Mouse (Mus musculus) inflammation-experienced regulatory T-cells, adult 16 weeks (primary cell): ENCODE results near the gene Rad9b. TPM values are rescaled to one million over a fixed set of nuclear protein-coding genes. Genes with fewer than 3 reads are reported as not detected.

Experiments used
- polyA plus RNA-seq: library from polyadenylated mRNA; unstranded; fragments of 100-300 nt; shearing (Covaris generic); gene quantifications from one replicate; pipeline ENCODE4 v1.2.1, GENCODE M21; 2017

Gene Rad9b
- 7.2 TPM for polyA plus RNA-seq

DNA sequence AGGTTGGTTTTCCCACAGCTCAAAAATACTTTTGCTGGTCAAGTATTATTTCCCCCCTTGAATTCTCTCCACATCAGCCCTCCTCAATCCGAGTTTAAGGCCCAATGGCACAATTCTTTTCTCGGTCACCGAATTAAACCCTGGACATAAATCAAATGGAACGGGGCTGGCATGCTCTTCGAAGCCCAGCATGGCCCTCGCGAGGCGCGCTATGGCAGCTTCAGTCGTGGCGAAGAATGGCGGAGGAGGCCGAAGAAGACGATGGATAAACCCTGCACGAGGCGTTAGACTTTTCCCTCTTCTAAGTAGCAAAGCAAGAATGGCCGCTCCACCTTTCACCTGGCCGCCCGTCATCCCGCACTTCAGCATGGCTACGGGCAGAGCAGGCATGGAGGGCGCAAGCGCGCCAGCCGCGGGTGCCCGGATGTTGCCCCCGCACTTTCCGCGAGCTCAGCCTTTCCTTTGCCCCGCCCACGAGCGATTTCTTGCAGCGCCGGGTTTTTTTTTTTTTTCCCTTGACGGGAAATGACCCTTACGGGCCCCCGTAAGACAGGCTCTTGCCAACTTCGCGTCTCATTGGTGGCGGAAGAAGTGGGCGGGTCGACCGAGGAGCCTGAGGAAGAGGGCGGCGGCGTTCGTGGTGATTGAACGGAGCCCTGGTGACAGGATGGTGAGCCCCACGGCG lies at the start of gene Rad9b, which contains the start of gene Vps29:
Gene Rad9b (minus strand): TSS at position 427 of the 685 bp plus-strand sequence.
Gene Vps29 (plus strand): TSS at position 563 of the 685 bp plus-strand sequence.

GRCm38 (mm10) chr5:122391786-122392180 lies 37.8 kb upstream of the Rad9b start, which contains the start of gene Arpc3:
TSS of gene Arpc3 (plus strand) at chr5:122391878.

DNA sequence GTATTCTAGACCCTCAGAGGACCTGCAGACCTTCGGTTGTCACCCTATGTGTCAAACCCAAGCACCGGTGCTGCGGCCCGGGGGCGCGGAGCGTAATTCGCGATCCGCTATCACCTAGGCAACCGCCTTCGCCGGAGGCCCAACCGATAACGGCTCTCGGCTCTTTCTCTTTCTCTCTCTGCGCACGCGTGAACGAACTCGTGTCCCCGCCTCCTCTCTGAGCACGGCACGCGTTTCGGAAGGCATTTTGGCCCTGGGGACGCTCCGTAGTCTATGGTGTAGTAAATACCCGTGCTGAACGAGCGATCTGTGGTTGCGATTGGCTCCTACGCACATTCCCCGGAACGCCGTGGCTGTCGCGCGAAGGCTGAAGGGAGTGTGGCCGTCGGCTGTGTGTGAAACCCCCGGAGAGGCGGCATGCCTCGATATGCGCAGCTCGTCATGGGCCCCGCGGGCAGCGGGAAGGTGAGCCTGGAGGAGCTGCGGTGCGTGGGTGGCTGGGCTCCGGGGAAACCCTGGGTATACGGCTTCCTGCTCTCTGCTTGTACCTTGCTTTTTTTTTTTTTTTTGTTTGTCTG lies 18.2 kb upstream of the Rad9b start, which contains the start of gene Fam216a:
Gene Fam216a (minus strand): TSS at position 173 of the 578 bp plus-strand sequence.

GRCm38 (mm10) chr5:122371591-122372191 lies 17.7 kb upstream of the Rad9b start, which contains the start of gene Gpn3:
TSS of gene Gpn3 (plus strand) at chr5:122371876.

GRCm38 (mm10) chr5:122284183-122285028 lies 69.6 kb downstream of the Rad9b start, which contains the start of gene Pptc7:
TSS of gene Pptc7 (plus strand) at chr5:122284365.

Other genes starting within 250 kb of the Rad9b start
- 0.45 TPM for gene Ccdc63, start 213.4 kb downstream of the Rad9b start, polyA plus RNA-seq
- gene Ppp1cc, start 196.0 kb downstream of the Rad9b start, polyA plus RNA-seq, result 82.9 TPM
- 120 TPM for gene Hvcn1, start 147.4 kb downstream of the Rad9b start, polyA plus RNA-seq
- gene Tctn1, start 89.8 kb downstream of the Rad9b start, polyA plus RNA-seq, result 2.3 TPM
- gene Pptc7, start 69.9 kb downstream of the Rad9b start, polyA plus RNA-seq, result 13.1 TPM
- gene Vps29, start 136 bp upstream of the Rad9b start, polyA plus RNA-seq, result 166 TPM
- gene Gpn3, start 17.6 kb upstream of the Rad9b start, polyA plus RNA-seq, result 84.7 TPM
- gene Fam216a, start 18.1 kb upstream of the Rad9b start, polyA plus RNA-seq, result 22.2 TPM
- gene Arpc3, start 37.6 kb upstream of the Rad9b start, polyA plus RNA-seq, result 499 TPM
- 42.2 TPM for gene Anapc7, start 67.5 kb upstream of the Rad9b start, polyA plus RNA-seq
- 7.8 TPM for gene Atp2a2, start 148.0 kb upstream of the Rad9b start, polyA plus RNA-seq